Mouse (Mus musculus): Measurements from ENCODE around the gene Nell1. TPM values are rescaled to one million over a fixed set of nuclear protein-coding genes. Genes with fewer than 3 reads are reported as not detected.

The Nell1 gene
- polyA plus RNA-seq, 1 experiment from 2014 or later: 12.8 TPM

GRCm38 (mm10) chr7:50186306-50186705, 211.6 kb downstream of the Nell1 start:
- no peaks in the 10 kb centered on the region for H3K9me3 ChIP-seq (ENCODE audit: control insufficient read depth, low read length)
- no peak overlapping the region for H3K27ac ChIP-seq (replicated peaks; ENCODE audit: low read depth, low read length)
- H3K36me3 ChIP-seq (ENCODE audit: control insufficient read depth, insufficient read depth, low read length): no peaks in the 10 kb centered on the region
- WGBS: 88% methylated on average over 6 of the region's 6 CpGs
- H3K4me2 ChIP-seq (ENCODE audit: low read depth, low read length): no peak overlapping the region
- no peak for DNase-seq (ENCODE audit: low spot score)
- no peak overlapping the region for H3K9ac ChIP-seq (ENCODE audit: low read depth, low read length)
- no peaks in the 10 kb centered on the region for H3K4me1 ChIP-seq (ENCODE audit: control insufficient read depth, insufficient read depth, low read length)
- H3K27me3 ChIP-seq (replicated peaks; ENCODE audit: control insufficient read depth, insufficient read depth, low read length): no peaks in the 10 kb centered on the region
- H3K4me3 ChIP-seq (ENCODE audit: low read depth, low read length): no peak overlapping the region
- no peak for ATAC-seq (ENCODE audit: low read depth)

GRCm38 (mm10) chr7:50193955-50194354, 219.3 kb downstream of the Nell1 start:
- no peaks in the 10 kb centered on the region for H3K36me3 ChIP-seq (ENCODE audit: control insufficient read depth, insufficient read depth, low read length)
- H3K27me3 ChIP-seq (replicated peaks; ENCODE audit: control insufficient read depth, insufficient read depth, low read length): no peaks in the 10 kb centered on the region
- DNase-seq (ENCODE audit: low spot score): no peak
- no peaks in the 10 kb centered on the region for H3K4me1 ChIP-seq (ENCODE audit: control insufficient read depth, insufficient read depth, low read length)
- 92% methylated on average over 7 of the region's 7 CpGs for WGBS
- H3K27ac ChIP-seq (replicated peaks; ENCODE audit: low read depth, low read length): no peak overlapping the region
- H3K9me3 ChIP-seq (ENCODE audit: control insufficient read depth, low read length): no peaks in the 10 kb centered on the region
- no peak overlapping the region for H3K9ac ChIP-seq (ENCODE audit: low read depth, low read length)
- ATAC-seq (ENCODE audit: low read depth): no peak
- no peak overlapping the region for H3K4me2 ChIP-seq (ENCODE audit: low read depth, low read length)
- H3K4me3 ChIP-seq (ENCODE audit: low read depth, low read length): no peak overlapping the region

DNA sequence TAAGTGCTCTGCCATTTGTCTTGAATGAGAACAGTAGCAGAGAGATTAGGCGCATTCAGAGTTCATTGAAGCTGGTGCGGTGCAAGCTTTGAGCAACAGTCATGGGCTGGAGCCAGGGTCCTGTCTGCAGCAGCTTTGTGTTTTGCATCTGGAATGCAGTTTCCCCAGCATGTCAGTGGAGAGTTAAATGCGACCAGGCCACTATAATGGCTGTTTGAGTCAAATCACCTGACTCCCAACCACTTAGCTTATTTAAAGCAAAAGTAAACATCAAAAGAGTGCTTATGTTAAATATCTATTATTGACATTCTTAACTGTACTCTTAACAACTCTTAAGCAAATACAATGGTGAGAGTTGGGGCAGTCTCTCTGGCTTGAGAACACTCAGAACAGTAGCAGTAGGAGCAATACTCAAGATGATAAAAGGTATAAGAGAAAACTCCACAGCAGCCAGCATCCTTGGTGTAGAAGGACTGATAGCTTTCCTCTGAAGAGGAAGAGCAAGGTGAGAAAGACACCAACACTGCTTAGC, 220.5 kb downstream of the Nell1 start:
- Histone ChIP-seq H3K36me3 (ENCODE audit: control insufficient read depth, insufficient read depth, low read length) (no peaks in the 10 kb centered on the region), H3K27me3 (replicated peaks; ENCODE audit: control insufficient read depth, insufficient read depth, low read length) (no peaks in the 10 kb centered on the region), H3K4me2 (ENCODE audit: low read depth, low read length) (no peak overlapping the region), H3K27ac (replicated peaks; ENCODE audit: low read depth, low read length) (no peak overlapping the region), H3K4me3 (ENCODE audit: low read depth, low read length) (no peak overlapping the region), H3K9me3 (ENCODE audit: control insufficient read depth, low read length) (no peaks in the 10 kb centered on the region), H3K9ac (ENCODE audit: low read depth, low read length) (no peak overlapping the region), H3K4me1 (ENCODE audit: control insufficient read depth, insufficient read depth, low read length) (no peaks in the 10 kb centered on the region)
- 61% methylated on average over 3 of the region's 3 CpGs for WGBS
- no peak for DNase-seq (ENCODE audit: low spot score)
- no peak for ATAC-seq (ENCODE audit: low read depth)

- 10% methylated on average over 2 of the region's 2 CpGs for WGBS
- peak; percentile 91 for DNase-seq (ENCODE audit: low spot score)
Measured at GRCm38 (mm10) chr7:50205268-50205667, 230.6 kb downstream of the Nell1 start.

GRCm38 (mm10) chr7:50210678-50211251, 236.1 kb downstream of the Nell1 start:
- Histone ChIP-seq H3K9ac (ENCODE audit: low read depth, low read length) (no peak overlapping the region), H3K36me3 (ENCODE audit: control insufficient read depth, insufficient read depth, low read length) (no peaks in the 10 kb centered on the region), H3K27me3 (replicated peaks; ENCODE audit: control insufficient read depth, insufficient read depth, low read length) (no peaks in the 10 kb centered on the region), H3K4me3 (ENCODE audit: low read depth, low read length) (no peak overlapping the region), H3K27ac (replicated peaks; ENCODE audit: low read depth, low read length) (no peak overlapping the region), H3K4me1 (ENCODE audit: control insufficient read depth, insufficient read depth, low read length) (no peaks in the 10 kb centered on the region), H3K9me3 (ENCODE audit: control insufficient read depth, low read length) (0 out of 2 replicates have a peak, but pooled peaks cover 12% of the 10 kb centered on the region), H3K4me2 (ENCODE audit: low read depth, low read length) (no peak overlapping the region)
- ATAC-seq (ENCODE audit: low read depth) (peak; percentile 55), DNase-seq (ENCODE audit: low spot score) (peak; percentile 81)
- 35% methylated on average over 6 of the region's 6 CpGs for WGBS

More at GRCm38 (mm10) chr7:50205268-50205667, 230.6 kb downstream of the Nell1 start:
- H3K4me2 ChIP-seq (ENCODE audit: low read depth, low read length): no peak overlapping the region
- H3K9me3 ChIP-seq (ENCODE audit: control insufficient read depth, low read length): no peaks in the 10 kb centered on the region
- peak overlapping the region; percentile 57 for H3K27ac ChIP-seq (replicated peaks; ENCODE audit: low read depth, low read length)
- no peak overlapping the region for H3K9ac ChIP-seq (ENCODE audit: low read depth, low read length)
- peaks cover 5% of the 10 kb centered on the region; the same call in 1 of the 2 replicates for H3K4me1 ChIP-seq (ENCODE audit: control insufficient read depth, insufficient read depth, low read length)
- H3K27me3 ChIP-seq (replicated peaks; ENCODE audit: control insufficient read depth, insufficient read depth, low read length): no peaks in the 10 kb centered on the region
- peak; percentile 96 for ATAC-seq (ENCODE audit: low read depth)
- no peak overlapping the region for H3K4me3 ChIP-seq (ENCODE audit: low read depth, low read length)
- no peaks in the 10 kb centered on the region for H3K36me3 ChIP-seq (ENCODE audit: control insufficient read depth, insufficient read depth, low read length)

GRCm38 (mm10) chr7:50221849-50222248, 247.2 kb downstream of the Nell1 start:
- no peak overlapping the region for H3K27ac ChIP-seq (replicated peaks; ENCODE audit: low read depth, low read length)
- no peaks in the 10 kb centered on the region for H3K9me3 ChIP-seq (ENCODE audit: control insufficient read depth, low read length)
- no peak overlapping the region for H3K9ac ChIP-seq (ENCODE audit: low read depth, low read length)
- H3K36me3 ChIP-seq (ENCODE audit: control insufficient read depth, insufficient read depth, low read length): no peaks in the 10 kb centered on the region
- no peak overlapping the region for H3K4me2 ChIP-seq (ENCODE audit: low read depth, low read length)
- no peak for DNase-seq (ENCODE audit: low spot score)
- no peaks in the 10 kb centered on the region for H3K4me1 ChIP-seq (ENCODE audit: control insufficient read depth, insufficient read depth, low read length)
- no peaks in the 10 kb centered on the region for H3K27me3 ChIP-seq (replicated peaks; ENCODE audit: control insufficient read depth, insufficient read depth, low read length)
- H3K4me3 ChIP-seq (ENCODE audit: low read depth, low read length): no peak overlapping the region
- no peak for ATAC-seq (ENCODE audit: low read depth)

GRCm38 (mm10) chr7:50226621-50227020, 252.0 kb downstream of the Nell1 start:
- H3K4me3 ChIP-seq (ENCODE audit: low read depth, low read length): no peak overlapping the region
- H3K27ac ChIP-seq (replicated peaks; ENCODE audit: low read depth, low read length): no peak overlapping the region
- H3K4me1 ChIP-seq (ENCODE audit: control insufficient read depth, insufficient read depth, low read length): no peaks in the 10 kb centered on the region
- H3K4me2 ChIP-seq (ENCODE audit: low read depth, low read length): no peak overlapping the region
- no peaks in the 10 kb centered on the region for H3K9me3 ChIP-seq (ENCODE audit: control insufficient read depth, low read length)
- H3K27me3 ChIP-seq (replicated peaks; ENCODE audit: control insufficient read depth, insufficient read depth, low read length): no peaks in the 10 kb centered on the region
- no peak overlapping the region for H3K9ac ChIP-seq (ENCODE audit: low read depth, low read length)
- 84% methylated on average over 2 of the region's 2 CpGs for WGBS
- H3K36me3 ChIP-seq (ENCODE audit: control insufficient read depth, insufficient read depth, low read length): no peaks in the 10 kb centered on the region
- DNase-seq (ENCODE audit: low spot score): no peak
- no peak for ATAC-seq (ENCODE audit: low read depth)

- ATAC-seq (ENCODE audit: low read depth): no peak
- WGBS: 65% methylated on average over 4 of the region's 4 CpGs
- Histone ChIP-seq H3K4me2 (ENCODE audit: low read depth, low read length) (no peak overlapping the region), H3K27ac (replicated peaks; ENCODE audit: low read depth, low read length) (no peak overlapping the region), H3K36me3 (ENCODE audit: control insufficient read depth, insufficient read depth, low read length) (no peaks in the 10 kb centered on the region), H3K27me3 (replicated peaks; ENCODE audit: control insufficient read depth, insufficient read depth, low read length) (no peaks in the 10 kb centered on the region), H3K4me1 (ENCODE audit: control insufficient read depth, insufficient read depth, low read length) (no peaks in the 10 kb centered on the region), H3K9ac (ENCODE audit: low read depth, low read length) (no peak overlapping the region), H3K4me3 (ENCODE audit: low read depth, low read length) (no peak overlapping the region), H3K9me3 (ENCODE audit: control insufficient read depth, low read length) (no peaks in the 10 kb centered on the region)
- DNase-seq (ENCODE audit: low spot score): no peak
Measured at GRCm38 (mm10) chr7:50228273-50228672, 253.6 kb downstream of the Nell1 start.

GRCm38 (mm10) chr7:50241213-50241612, 266.5 kb downstream of the Nell1 start:
- Histone ChIP-seq H3K36me3 (ENCODE audit: control insufficient read depth, insufficient read depth, low read length) (no peaks in the 10 kb centered on the region), H3K27ac (replicated peaks; ENCODE audit: low read depth, low read length) (no peak overlapping the region), H3K9ac (ENCODE audit: low read depth, low read length) (no peak overlapping the region), H3K4me2 (ENCODE audit: low read depth, low read length) (no peak overlapping the region), H3K9me3 (ENCODE audit: control insufficient read depth, low read length) (no peaks in the 10 kb centered on the region), H3K27me3 (replicated peaks; ENCODE audit: control insufficient read depth, insufficient read depth, low read length) (no peaks in the 10 kb centered on the region), H3K4me1 (ENCODE audit: control insufficient read depth, insufficient read depth, low read length) (no peaks in the 10 kb centered on the region), H3K4me3 (ENCODE audit: low read depth, low read length) (no peak overlapping the region)
- WGBS: 89% methylated on average over 4 of the region's 4 CpGs
- no peak for DNase-seq (ENCODE audit: low spot score)
- ATAC-seq (ENCODE audit: low read depth): no peak

All from embryonic facial prominence, embryonic 14.5 days (tissue).